Mouse (Mus musculus) MEL (cell line): ENCODE results near the gene Unc13d.

ENCODE experiments used
- CHD1 ChIP-seq: IDR thresholded peaks from 2 replicates; pipeline ENCODE4 v1.6.1; 2012; ENCODE audit warnings: low read depth, mild to moderate bottlenecking, inconsistent platforms, low read length, improper control_type of control experiment
- CTCF ChIP-seq, 3 experiments: IDR thresholded peaks in 2 of 3; conservative IDR thresholded peaks in 1 of 3; 2 replicates each; pipeline ENCODE4 v1.5.1; 2011 to 2012; ENCODE audit warnings: low read length in 3 of 3, low read depth in 2 of 3, mild to moderate bottlenecking in 2 of 3, improper control_type of control experiment in 1 of 3, inconsistent platforms in 1 of 3, mixed read lengths in 1 of 3, moderate library complexity in 1 of 3; ENCODE audit not compliant: control insufficient read depth in 1 of 3, insufficient read depth in 1 of 3, poor library complexity in 1 of 3, severe bottlenecking in 1 of 3
- E2F4 ChIP-seq: IDR thresholded peaks from 2 replicates; pipeline ENCODE4 v1.6.1; 2011; ENCODE audit warnings: low read depth, low read length, improper control_type of control experiment, borderline replicate concordance
- ETS1 ChIP-seq: IDR thresholded peaks from 2 replicates; pipeline ENCODE4 v1.6.1; 2012; ENCODE audit warnings: low read depth, mild to moderate bottlenecking, inconsistent platforms, low read length, improper control_type of control experiment, moderate library complexity
- GATA1 ChIP-seq: IDR thresholded peaks from 2 replicates; pipeline ENCODE4 v1.6.1; 2011; ENCODE audit warnings: low read depth, low read length, improper control_type of control experiment
- JUND ChIP-seq: IDR thresholded peaks from 2 replicates; pipeline ENCODE4 v1.6.1; 2011; ENCODE audit warnings: low read depth, mild to moderate bottlenecking, improper control_type of control experiment, low read length
- MAX ChIP-seq: IDR thresholded peaks from 2 replicates; pipeline ENCODE4 v1.6.1; 2011; ENCODE audit warnings: low read length, improper control_type of control experiment
- MAZ ChIP-seq: IDR thresholded peaks from 2 replicates; pipeline ENCODE4 v1.6.1; 2012; ENCODE audit warnings: low read depth, mild to moderate bottlenecking, inconsistent platforms, low read length, improper control_type of control experiment
- MEF2A ChIP-seq: IDR thresholded peaks from 2 replicates; pipeline ENCODE4 v1.6.1; 2014; ENCODE audit warnings: low read depth, mild to moderate bottlenecking, inconsistent platforms, low read length, improper control_type of control experiment; ENCODE audit not compliant: poor library complexity, insufficient replicate concordance, severe bottlenecking; ENCODE audit errors: extremely low read depth
- POLR2A ChIP-seq, 2 experiments: IDR thresholded peaks; 2 replicates each; pipeline ENCODE4 v1.6.1; 2011 to 2012; ENCODE audit warnings: low read length in 2 of 2, mild to moderate bottlenecking in 2 of 2, control low read depth in 1 of 2, improper control_type of control experiment in 1 of 2, low read depth in 1 of 2, moderate library complexity in 1 of 2; ENCODE audit not compliant: control insufficient read depth in 1 of 2, insufficient read depth in 1 of 2, poor library complexity in 1 of 2
- SMC3 ChIP-seq: IDR thresholded peaks from 2 replicates; pipeline ENCODE4 v1.6.1; 2011; ENCODE audit warnings: low read depth, low read length, improper control_type of control experiment
- TBP ChIP-seq: IDR thresholded peaks from 2 replicates; pipeline ENCODE4 v1.8.0; 2011; ENCODE audit warnings: low read depth, low read length, improper control_type of control experiment
- UBTF ChIP-seq: IDR thresholded peaks from 2 replicates; pipeline ENCODE4 v1.6.1; 2012; ENCODE audit warnings: low read depth, mild to moderate bottlenecking, inconsistent platforms, low read length, improper control_type of control experiment, moderate library complexity, borderline replicate concordance; ENCODE audit not compliant: insufficient read depth
- USF1 ChIP-seq: IDR thresholded peaks from 2 replicates; pipeline ENCODE4 v1.6.1; 2014; ENCODE audit warnings: low read depth, mild to moderate bottlenecking, inconsistent platforms, low read length, improper control_type of control experiment, moderate library complexity

GRCm38 (mm10) chr11:116027756-116028155 is 50.0 kb downstream of the Unc13d start, which contains the start of gene H3f3b:
- TF ChIP-seq CTCF (IDR thresholded peaks at IDR 0.05 in 2 of 3, conservative IDR thresholded peaks at IDR 0.05 in 1 of 3; ENCODE audit: control insufficient read depth in 1 of 3, insufficient read depth in 1 of 3, low read depth in 2 of 3, low read length in 3 of 3, poor library complexity in 1 of 3, severe bottlenecking in 1 of 3): no peak
- no peak for TF ChIP-seq TBP
- no peak for TF ChIP-seq E2F4
- no peak for TF ChIP-seq JUND
- TF ChIP-seq MEF2A: no peak
- TF ChIP-seq GATA1: no peak
- TF ChIP-seq SMC3: no peak
- TF ChIP-seq CHD1: no peak
- no peak for TF ChIP-seq USF1
- no peak for TF ChIP-seq ETS1
- no peak for TF ChIP-seq UBTF
- no peak for TF ChIP-seq MAZ
- TF ChIP-seq POLR2A (IDR thresholded peaks at IDR 0.05; ENCODE audit: control insufficient read depth in 1 of 2, insufficient read depth in 1 of 2, low read depth in 1 of 2, low read length in 2 of 2, poor library complexity in 1 of 2): no peak
- TF ChIP-seq MAX: no peak
